Mouse (Mus musculus): ENCODE results near the gene Ccl25.
"Not testable (repeated sequence)": the region's sequence is repeated elsewhere in the genome, so short reads cannot be mapped to it uniquely, and the experiment has no call there.

The Ccl25 gene

GRCm38 (mm10) chr8:4340207-4340606 lies 15.2 kb downstream of the Ccl25 start:
- DNase-seq (ENCODE audit: low read depth), result no peak

- DNase-seq (ENCODE audit: low read depth), result no peak
These were observed 22.7 kb downstream of the Ccl25 start for GRCm38 (mm10) chr8:4347661-4348060.

- no peak for DNase-seq (ENCODE audit: low read depth)
These were observed 23.3 kb downstream of the Ccl25 start for GRCm38 (mm10) chr8:4348275-4348674.

- DNase-seq (ENCODE audit: low read depth), result no peak
These were observed 24.3 kb downstream of the Ccl25 start for GRCm38 (mm10) chr8:4349335-4349734.

- DNase-seq (ENCODE audit: low read depth), result no peak
These were observed 25.6 kb downstream of the Ccl25 start for GRCm38 (mm10) chr8:4350618-4351017.

GRCm38 (mm10) chr8:4352562-4352961 lies 27.6 kb downstream of the Ccl25 start:
- not testable (repeated sequence) for DNase-seq (ENCODE audit: low read depth)

GRCm38 (mm10) chr8:4353741-4354140 lies 28.7 kb downstream of the Ccl25 start:
- no peak for DNase-seq (ENCODE audit: low read depth)

- no peak for DNase-seq (ENCODE audit: low read depth)
These were observed 29.5 kb downstream of the Ccl25 start for GRCm38 (mm10) chr8:4354516-4354915.

- DNase-seq (ENCODE audit: low read depth), result no peak
These were observed 30.4 kb downstream of the Ccl25 start for GRCm38 (mm10) chr8:4355455-4355854.

GRCm38 (mm10) chr8:4359362-4359761 lies 34.4 kb downstream of the Ccl25 start:
- DNase-seq (ENCODE audit: low read depth), result no peak

GRCm38 (mm10) chr8:4360922-4361321 lies 35.9 kb downstream of the Ccl25 start:
- no peak for DNase-seq (ENCODE audit: low read depth)

GRCm38 (mm10) chr8:4366189-4366588 lies 41.2 kb downstream of the Ccl25 start:
- DNase-seq (ENCODE audit: low read depth), result no peak

GRCm38 (mm10) chr8:4367808-4368207 lies 42.8 kb downstream of the Ccl25 start:
- no peak for DNase-seq (ENCODE audit: low read depth)

- no peak for DNase-seq (ENCODE audit: low read depth)
These were observed 43.5 kb downstream of the Ccl25 start for GRCm38 (mm10) chr8:4368470-4368869.

- DNase-seq (ENCODE audit: low read depth), result peak; percentile 68
These were observed 45.1 kb downstream of the Ccl25 start for GRCm38 (mm10) chr8:4370078-4370477.

GRCm38 (mm10) chr8:4372657-4373056 lies 47.6 kb downstream of the Ccl25 start:
- DNase-seq (ENCODE audit: low read depth), result peak; percentile 55

- DNase-seq (ENCODE audit: low read depth), result no peak
These were observed 76.4 kb downstream of the Ccl25 start for GRCm38 (mm10) chr8:4401442-4401841.

GRCm38 (mm10) chr8:4403960-4404879 lies 79.2 kb downstream of the Ccl25 start:
- DNase-seq (ENCODE audit: low read depth), result no peak

- no peak for DNase-seq (ENCODE audit: low read depth)
These were observed 79.9 kb downstream of the Ccl25 start for GRCm38 (mm10) chr8:4404880-4405261.

GRCm38 (mm10) chr8:4408425-4408824 lies 83.4 kb downstream of the Ccl25 start:
- not testable (repeated sequence) for DNase-seq (ENCODE audit: low read depth)
